Mouse (Mus musculus): ENCODE measurements around the gene Ddx4.
A peak's percentile ranks its signal among the peaks of the same experiment; 100 is the strongest.

Ddx4 gene

GRCm38 (mm10) chr13:112652205-112652604 lies at the start of gene Ddx4:
TSS of gene Ddx4 (minus strand) at chr13:112652475.
- no peak for DNase-seq (ENCODE audit: inconsistent age in 2 of 2, low spot score in 1 of 2)

GRCm38 (mm10) chr13:112701256-112701655 lies 49.0 kb upstream of the Ddx4 start:
- no peak for DNase-seq (ENCODE audit: inconsistent age in 2 of 2, low spot score in 1 of 2)

DNA sequence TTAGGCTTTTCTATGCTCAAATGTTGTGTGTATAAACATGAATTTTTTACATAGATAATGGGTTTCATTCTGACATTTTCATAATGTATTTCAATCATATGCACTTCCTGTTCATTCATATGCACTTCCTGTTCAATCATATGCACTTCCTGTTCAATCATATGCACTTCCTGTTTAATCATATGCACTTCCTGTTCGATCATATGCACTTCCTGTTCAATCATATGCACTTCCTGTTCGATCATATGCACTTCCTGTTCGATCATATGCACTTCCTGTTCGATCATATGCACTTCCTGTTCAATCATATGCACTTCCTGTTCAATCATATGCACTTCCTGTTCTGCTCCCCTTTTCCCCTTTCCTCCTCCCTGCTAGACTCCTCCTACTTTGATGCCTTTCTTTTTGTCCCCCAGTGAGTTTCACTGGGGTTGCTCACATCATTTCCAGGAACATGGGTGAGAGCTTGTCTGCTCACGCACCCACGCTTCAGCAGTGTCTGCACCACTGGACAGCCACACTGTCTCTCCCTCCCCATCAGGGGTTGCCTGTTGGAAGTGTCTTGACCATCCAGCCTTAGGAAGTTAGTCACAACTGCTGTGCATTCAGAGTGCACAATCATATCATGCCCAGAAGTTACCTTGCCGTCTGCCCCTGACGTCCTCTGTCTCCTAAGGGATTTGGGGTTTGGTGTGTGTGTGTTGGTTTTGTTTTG lies 43.4 kb upstream of the Ddx4 start:
- DNase-seq (ENCODE audit: inconsistent age in 2 of 2, low spot score in 1 of 2): no peak

DNA sequence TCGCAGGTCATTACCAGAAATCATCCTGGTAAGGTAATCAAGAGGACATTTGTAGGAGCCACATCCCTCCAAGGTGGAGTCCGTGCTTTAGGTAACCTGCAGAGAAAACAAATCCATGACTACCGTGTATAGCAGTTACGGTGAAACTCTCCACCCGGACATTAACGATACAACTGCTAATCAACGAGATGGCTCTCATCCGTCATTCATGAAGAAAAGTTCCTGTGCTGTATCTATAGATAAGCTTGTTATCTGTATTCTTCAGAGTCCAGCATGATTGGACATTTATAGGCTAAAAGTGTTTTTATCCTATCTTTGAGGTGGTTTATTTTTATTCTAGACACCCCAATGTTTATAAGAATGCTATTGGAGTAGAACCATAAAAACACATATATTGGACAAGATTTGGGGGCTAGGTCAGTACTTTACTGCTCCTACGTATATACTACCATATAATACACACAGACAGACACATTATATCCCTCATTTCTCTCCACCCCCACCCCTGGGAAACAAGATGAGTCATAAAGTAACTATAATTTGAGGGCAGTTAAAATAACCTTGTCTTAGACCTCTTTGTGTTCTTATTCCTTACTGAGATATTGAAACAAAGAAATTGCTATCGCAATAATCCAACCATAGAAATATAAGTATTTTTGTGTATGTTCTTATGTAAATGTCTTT lies 40.7 kb upstream of the Ddx4 start:
- DNase-seq (ENCODE audit: inconsistent age in 2 of 2, low spot score in 1 of 2): no peak

- DNase-seq (ENCODE audit: inconsistent age in 2 of 2, low spot score in 1 of 2): no peak
Measured at GRCm38 (mm10) chr13:112686155-112686554, 33.9 kb upstream of the Ddx4 start.

DNA sequence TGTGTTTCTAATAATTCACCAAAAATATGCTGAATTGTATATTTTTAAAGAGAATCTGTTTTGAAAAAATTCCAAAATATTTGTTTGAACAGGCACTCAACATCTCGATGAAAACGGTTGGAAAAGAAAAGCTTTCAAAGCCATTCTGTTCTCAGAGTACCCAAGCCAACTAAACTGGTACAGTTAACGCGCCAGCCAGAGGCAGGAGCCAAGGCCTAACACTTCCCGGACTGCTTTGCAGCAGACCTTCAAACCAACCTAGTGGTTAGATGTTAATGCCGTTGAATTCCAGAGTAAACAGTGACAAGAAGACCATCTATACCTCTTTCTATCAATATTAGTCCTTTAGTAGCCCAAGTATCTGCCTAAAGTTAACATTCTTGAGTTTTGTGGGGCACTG lies 31.7 kb upstream of the Ddx4 start:
- DNase-seq (ENCODE audit: inconsistent age in 2 of 2, low spot score in 1 of 2): no peak

GRCm38 (mm10) chr13:112683312-112683711 lies 31.0 kb upstream of the Ddx4 start:
- DNase-seq (ENCODE audit: inconsistent age in 2 of 2, low spot score in 1 of 2): no peak

DNA sequence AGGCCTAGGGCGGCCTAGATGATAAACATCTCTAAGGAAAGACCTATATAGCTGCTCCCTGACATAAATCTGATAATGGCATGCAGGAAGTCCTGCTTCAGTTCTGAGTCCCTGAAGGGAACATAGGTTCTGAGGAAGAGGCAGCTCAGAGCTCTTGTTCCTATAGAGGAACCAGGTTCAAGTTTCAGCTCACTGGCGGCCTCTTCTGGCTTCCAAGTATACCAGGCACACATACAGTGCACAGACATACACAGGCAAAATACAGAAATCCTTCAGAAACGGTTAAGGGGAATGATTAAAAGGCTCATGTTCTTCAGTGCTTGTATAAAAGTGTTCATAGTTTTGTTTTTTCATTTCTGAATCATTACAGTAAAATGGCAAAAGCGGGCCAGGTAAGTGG lies 25.9 kb upstream of the Ddx4 start:
- no peak for DNase-seq (ENCODE audit: inconsistent age in 2 of 2, low spot score in 1 of 2)

DNA sequence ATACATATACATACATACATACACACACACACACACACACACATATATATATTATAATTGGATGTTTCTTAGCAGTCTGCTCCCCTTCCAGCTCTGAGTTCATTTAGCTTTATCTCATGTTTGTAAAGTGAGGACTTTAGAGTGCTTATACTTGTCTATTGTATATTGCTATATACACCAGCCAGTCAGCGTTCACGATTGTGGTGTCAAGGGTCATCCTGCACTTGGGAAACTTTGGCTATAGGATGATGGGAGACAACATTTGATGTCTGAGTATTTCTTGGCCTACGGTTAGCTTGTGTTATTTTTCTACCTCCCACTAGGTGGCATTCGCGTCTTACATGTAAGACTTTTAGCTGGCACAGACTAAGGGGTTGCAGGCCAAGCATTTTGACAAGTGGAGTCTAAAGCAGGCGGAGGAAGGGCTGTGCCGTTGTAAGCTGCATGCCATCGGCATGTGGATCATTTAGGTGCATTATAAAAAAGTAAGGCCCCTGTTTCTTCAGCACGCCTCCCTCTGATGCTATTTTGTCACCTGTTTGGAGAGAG lies 21.7 kb upstream of the Ddx4 start:
- peak; percentile 71 to 90 for DNase-seq (ENCODE audit: inconsistent age in 2 of 2, low spot score in 1 of 2)

DNA sequence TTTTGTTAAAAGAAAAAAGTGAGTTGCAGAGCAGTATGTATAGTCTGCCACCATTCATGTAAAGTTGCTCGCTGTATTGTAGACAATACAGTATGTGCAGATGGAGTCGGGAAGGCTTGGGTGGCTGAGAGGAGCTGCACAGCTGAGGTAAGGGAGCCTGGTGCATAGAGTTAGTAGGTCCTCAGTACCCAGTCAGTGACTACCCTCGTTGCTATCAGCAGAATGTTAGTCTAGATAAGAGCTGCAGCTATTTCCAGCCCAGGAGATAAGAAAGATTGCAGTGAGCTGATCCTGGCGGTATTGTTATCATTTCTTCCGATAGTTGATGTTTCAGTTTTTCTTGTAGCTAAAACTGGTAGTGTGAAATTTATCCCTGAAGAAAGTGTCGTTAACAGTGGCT lies 20.5 kb upstream of the Ddx4 start:
- no peak for DNase-seq (ENCODE audit: inconsistent age in 2 of 2, low spot score in 1 of 2)

GRCm38 (mm10) chr13:112671708-112672107 lies 19.4 kb upstream of the Ddx4 start:
- peak in 1 of 2 experiments; percentile 58 for DNase-seq (ENCODE audit: inconsistent age in 2 of 2, low spot score in 1 of 2)

DNA sequence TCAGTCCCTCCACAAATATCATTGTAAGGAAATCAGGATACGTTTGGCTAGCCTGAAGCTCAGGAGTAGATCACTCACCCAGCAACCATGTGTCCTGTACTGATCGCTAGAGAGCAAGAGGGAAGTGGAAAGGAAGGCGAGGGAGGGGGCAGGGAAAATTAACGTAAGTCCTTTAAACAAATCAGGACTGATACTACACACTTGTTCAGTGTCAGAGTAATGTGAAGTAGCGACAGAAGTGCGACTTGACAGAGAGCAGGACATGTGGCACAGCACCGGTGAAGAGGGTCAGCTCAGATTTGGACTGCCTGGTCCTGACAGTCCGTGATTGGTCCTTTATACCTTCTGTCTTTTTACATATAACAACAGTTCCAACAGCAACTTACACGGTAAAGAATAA lies 14.9 kb upstream of the Ddx4 start:
- DNase-seq (ENCODE audit: inconsistent age in 2 of 2, low spot score in 1 of 2): no peak

- DNase-seq (ENCODE audit: inconsistent age in 2 of 2, low spot score in 1 of 2): no peak
Measured at GRCm38 (mm10) chr13:112666433-112667024, 14.3 kb upstream of the Ddx4 start.

GRCm38 (mm10) chr13:112661687-112662086 lies 9.4 kb upstream of the Ddx4 start:
- no peak for DNase-seq (ENCODE audit: inconsistent age in 2 of 2, low spot score in 1 of 2)

- DNase-seq (ENCODE audit: inconsistent age in 2 of 2, low spot score in 1 of 2): peak; percentile 94 to 97
Measured at GRCm38 (mm10) chr13:112660574-112661381, 8.5 kb upstream of the Ddx4 start, which contains the start of gene Slc38a9. TSS of gene Slc38a9 (plus strand) at chr13:112660751.

DNA sequence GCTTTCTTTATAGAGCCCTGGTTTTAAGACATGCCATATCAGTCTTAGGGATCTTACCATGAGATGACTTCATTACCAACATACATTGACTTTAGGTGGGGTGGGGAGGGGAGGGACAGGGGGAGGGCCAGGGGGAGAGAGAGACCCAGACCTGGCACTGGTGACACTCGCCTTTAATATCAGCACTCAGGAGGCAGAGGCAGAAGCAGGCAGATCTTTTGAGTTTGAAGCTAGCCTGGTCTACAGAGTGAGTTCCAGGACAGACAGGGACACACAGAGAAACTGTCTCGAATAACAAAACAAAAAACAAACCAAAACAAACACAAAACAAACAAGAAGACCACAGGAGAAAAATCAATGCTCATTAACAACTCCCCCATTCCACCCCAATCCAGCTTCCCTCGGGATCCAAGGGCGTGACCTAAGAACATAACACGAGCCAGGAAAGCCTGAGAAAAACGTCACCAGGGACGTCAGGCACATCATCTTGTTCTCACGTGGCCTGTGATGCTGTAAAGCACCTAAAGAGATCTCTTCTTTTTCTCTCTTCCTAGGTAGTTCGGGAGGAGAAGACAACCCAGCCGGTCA lies 7.8 kb upstream of the Ddx4 start:
- no peak for DNase-seq (ENCODE audit: inconsistent age in 2 of 2, low spot score in 1 of 2)

- no peak for DNase-seq (ENCODE audit: inconsistent age in 2 of 2, low spot score in 1 of 2)
Measured at GRCm38 (mm10) chr13:112651183-112651582, 1.1 kb downstream of the Ddx4 start.

DNA sequence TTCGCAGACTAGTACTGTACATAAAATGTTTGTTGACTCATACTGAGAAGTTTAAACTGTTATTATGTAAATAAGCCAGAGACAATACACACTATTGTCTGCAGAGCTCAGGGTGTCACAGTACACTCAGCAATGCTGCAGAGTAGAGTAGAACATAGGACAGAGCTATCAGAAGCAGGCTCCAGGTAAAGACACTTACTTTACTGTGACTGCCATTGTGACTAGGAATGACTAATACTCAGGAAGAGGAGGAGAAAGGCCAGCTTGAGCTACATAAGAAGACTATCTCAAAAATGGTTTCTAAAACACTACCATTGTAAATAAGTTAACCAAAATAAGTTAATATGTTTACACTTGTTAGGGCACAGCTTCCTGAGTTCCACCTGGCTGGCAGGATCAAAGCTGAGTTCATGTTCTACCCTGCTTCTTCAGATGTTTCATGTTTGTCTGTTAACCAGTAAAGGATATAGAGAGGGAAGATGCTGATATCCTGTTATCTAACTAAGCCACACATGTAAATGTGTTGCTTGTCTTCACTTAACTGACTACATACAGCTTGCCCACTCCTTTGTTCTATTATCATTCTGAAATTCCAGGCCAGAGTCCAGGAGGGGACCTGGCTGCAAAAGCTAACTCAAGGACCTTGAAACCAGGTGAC lies 6.6 kb downstream of the Ddx4 start:
- no peak for DNase-seq (ENCODE audit: inconsistent age in 2 of 2, low spot score in 1 of 2)

- no peak for DNase-seq (ENCODE audit: inconsistent age in 2 of 2, low spot score in 1 of 2)
Measured at GRCm38 (mm10) chr13:112644996-112645395, 7.3 kb downstream of the Ddx4 start.

GRCm38 (mm10) chr13:112642897-112643296 lies 9.4 kb downstream of the Ddx4 start:
- no peak for DNase-seq (ENCODE audit: inconsistent age in 2 of 2, low spot score in 1 of 2)
